Comparison of ENCODE assay signal across 11 mouse cellular contexts in genomic region chr3:84128871-84129870, GRCm38 (mm10). TPM values are rescaled to one million over a fixed set of nuclear protein-coding genes. Genes with fewer than 3 reads are reported as not detected.
DNase-seq lines count a peak whose midpoint lies in the region; ATAC-seq and TF ChIP-seq lines count a peak whose summit lies in the region.
"Had no signal": no experiment of that assay in that cellular context is flagged by ENCODE, and none has a peak within 500 bp of the region (broad histone marks: within the 10 kb centered on the region; RNA-seq: fewer than 3 reads in every experiment).

No protein-coding gene starts in this region.

- TF ChIP-seq CTCF in left cerebral cortex, adult 2 months (IDR thresholded peaks at IDR 0.05) = no peak

- peak; percentile 62 for DNase-seq in 416B (ENCODE audit: low read depth)
- peak; percentile 42 for DNase-seq in Muller cell, postnatal 12 days (ENCODE audit: inconsistent ontology term)
- peak; percentile 60 for DNase-seq in hindlimb bud, embryonic 11.5 days (ENCODE audit: extremely low spot score, low read depth, low spot score)
- no peak for DNase-seq in right cerebral cortex, adult 18-20 months
- no peak for DNase-seq in urinary bladder, adult 2 months (ENCODE audit: low spot score)
- no peak for DNase-seq in left cerebral cortex, adult 2 months (ENCODE audit: extremely low spot score in 1 of 2, low spot score in 2 of 2)
- DNase-seq: heart, postnatal 36 days; spleen, adult 18-20 months had no signal

- H3K4me2 ChIP-seq in limb, embryonic 13.5 days (replicated peaks) = peak overlapping the region; percentile 25

- 15% methylated on average over 11 of the region's 11 CpGs for WGBS in limb, embryonic 13.5 days

- peak overlapping the region; percentile 74 for H3K27ac ChIP-seq in limb, embryonic 13.5 days
- H3K27ac ChIP-seq in left cerebral cortex, adult 2 months = no peak overlapping the region

- intact Hi-C loops in left cerebral cortex, adult 2 months (cut with DNase I) = loop anchor here (5.0 to 10.0 kb wide), 2 partner anchors 87 to 214 kb away; partner anchors contain the start of gene Tmem131l

- no peak overlapping the region for H3K4me3 ChIP-seq in limb, embryonic 13.5 days
- H3K4me3 ChIP-seq in left cerebral cortex, adult 2 months = no peak overlapping the region
- H3K4me3 ChIP-seq: erythroblast, embryonic 14.5 days had no signal

- peak; percentile 67 for ATAC-seq in limb, embryonic 13.5 days (ENCODE audit: low FRiP score, low read depth)
- ATAC-seq: midbrain, embryonic 16.5 days had no signal

- no peaks in the 10 kb centered on the region for H3K36me3 ChIP-seq in limb, embryonic 13.5 days

- peaks cover 39% of the 10 kb centered on the region for H3K4me1 ChIP-seq in limb, embryonic 13.5 days

- H3K9ac ChIP-seq in limb, embryonic 13.5 days = no peak overlapping the region

- H3K9me3 ChIP-seq in limb, embryonic 13.5 days = no peaks in the 10 kb centered on the region

- H3K27me3 ChIP-seq in limb, embryonic 13.5 days = 0 out of 2 replicates have a peak, but pooled peaks cover 3% of the 10 kb centered on the region

RNA-seq across cellular contexts. Expression of gene Mnd1, which starts 26.4 kb away (rescaled TPM):
- 11.5 and 11.8 TPM in 2 replicates for polyA plus RNA-seq in limb, embryonic 13.5 days (2015; fragmentation: Nextera tagmentation; extraction: Ambion mirVana)
- polyA plus RNA-seq in urinary bladder, adult 2 months (2012; rRNA removed) = 4.2 TPM in 2 replicates
- total RNA-seq in left cerebral cortex, adult 2 months (2021) = under 1 TPM; 0.68 to 0.96 TPM

RNA-seq across cellular contexts. Expression of gene Gm6525, which starts 44.7 kb away (rescaled TPM):
- 1.3 and 1.5 TPM in 2 replicates for polyA plus RNA-seq in limb, embryonic 13.5 days (2015; fragmentation: Nextera tagmentation; extraction: Ambion mirVana)
- not detected in 2 replicates for polyA plus RNA-seq in urinary bladder, adult 2 months (2012; rRNA removed)
- total RNA-seq in left cerebral cortex, adult 2 months (2021) = not detected
- total RNA-seq: heart, postnatal 36 days had no signal
- polyA plus RNA-seq: erythroblast, embryonic 14.5 days had no signal

Comparison
In these comparisons a context has a peak if more than half of its experiments do, and no peak if none do; other contexts are left out.
1. DNase-seq: peak in 416B (single experiment), Muller cell, postnatal 12 days (single experiment) and hindlimb bud, embryonic 11.5 days (single experiment); none in right cerebral cortex, adult 18-20 months (single experiment), urinary bladder, adult 2 months (single experiment) and left cerebral cortex, adult 2 months (0 of 2).